Mouse (Mus musculus) G1E (cell line): ENCODE measurements around the gene Aph1a.

Experiments
- CTCF ChIP-seq: IDR thresholded peaks from 2 replicates; pipeline ENCODE4 v1.5.1; 2012; ENCODE audit warnings: low read depth, low read length, inconsistent platforms, mixed read lengths
- GATA1 ChIP-seq: IDR thresholded peaks from 2 replicates; pipeline ENCODE4 v1.6.1; 2012; ENCODE audit warnings: borderline replicate concordance, low read length, inconsistent platforms, mixed read lengths

DNA sequence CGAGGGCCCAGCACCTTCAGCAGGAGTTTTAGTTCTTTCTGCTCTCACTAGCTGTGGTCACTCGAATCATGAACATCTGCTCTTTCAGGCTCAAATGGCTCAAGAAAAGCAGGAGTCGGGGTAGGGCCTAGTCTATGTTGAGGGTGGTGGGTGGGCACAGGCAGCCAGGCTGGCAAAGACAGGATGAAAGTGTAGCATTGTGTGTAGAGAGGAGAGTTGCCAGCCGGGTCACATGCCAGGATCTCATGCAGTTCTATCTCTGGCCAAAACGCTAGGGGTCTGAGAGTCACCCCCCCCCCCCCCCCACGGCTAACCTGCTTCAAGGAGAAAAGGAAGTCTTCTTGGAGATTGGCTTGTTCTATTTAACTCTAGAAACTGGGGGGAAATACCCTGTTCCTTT is 8.9 kb downstream of the Aph1a start:
- no peak for TF ChIP-seq GATA1
- TF ChIP-seq CTCF: no peak
